Mouse (Mus musculus) embryonic stem cell, embryonic (primary cell): Measurements from ENCODE around the gene Prkcz.

Experiments
- CTCF ChIA-PET, 4 experiments: fragments of 300-600 bp in 2 of 4; fragments of 350-600 bp in 2 of 4; sonication (Branson Sonifier 250); formaldehyde crosslinking; loops; one replicate each; lab custom pipeline; 2022; ENCODE audit warnings: inconsistent platforms in 2 of 4; lab: Charles Lee
- POLR2A ChIA-PET, 4 experiments: fragments of 300-600 bp in 2 of 4; fragments of 350-600 bp in 2 of 4; sonication (Branson Sonifier 250); formaldehyde crosslinking; loops; one replicate each; lab custom pipeline; 2022; ENCODE audit warnings: antibody characterized with exemption in 4 of 4, inconsistent platforms in 1 of 4; lab: Charles Lee

The Prkcz gene

DNA sequence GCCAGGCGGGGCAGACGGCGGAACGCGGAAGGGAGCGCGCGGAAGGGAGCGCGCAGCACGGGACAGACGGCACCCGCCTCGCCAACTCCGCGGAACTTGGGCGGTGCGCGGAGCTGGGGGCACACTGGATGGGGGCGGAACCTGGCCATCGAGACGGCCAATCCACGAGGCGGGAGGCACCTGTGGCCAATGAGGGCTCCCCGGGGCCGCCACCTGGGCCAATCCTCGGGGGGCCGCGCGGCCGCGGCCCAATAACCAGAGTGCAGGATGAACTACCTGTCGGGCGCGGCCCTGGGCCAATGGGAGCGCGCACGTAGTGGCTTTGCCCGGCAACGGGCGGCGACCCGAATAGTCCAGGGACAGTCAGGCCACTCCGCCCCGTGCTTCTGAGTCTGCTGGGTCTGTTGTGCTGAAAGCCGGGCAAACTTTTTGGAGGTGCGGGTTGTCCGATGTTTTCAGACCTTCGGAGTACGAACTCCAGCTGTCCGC, at the start of gene Prkcz:
TSS of gene Prkcz (minus strand) at position 59 of the 489 bp plus-strand sequence.
- CTCF ChIA-PET: interaction anchor here in 3 of 4 experiments (0.6 to 1.2 kb wide), 10 partner anchors 9 to 1300 kb away, joined by 3 to 17 read pairs (median 4); partner anchors contain the start of gene Cfap74 (in 1 of the 3)

DNA sequence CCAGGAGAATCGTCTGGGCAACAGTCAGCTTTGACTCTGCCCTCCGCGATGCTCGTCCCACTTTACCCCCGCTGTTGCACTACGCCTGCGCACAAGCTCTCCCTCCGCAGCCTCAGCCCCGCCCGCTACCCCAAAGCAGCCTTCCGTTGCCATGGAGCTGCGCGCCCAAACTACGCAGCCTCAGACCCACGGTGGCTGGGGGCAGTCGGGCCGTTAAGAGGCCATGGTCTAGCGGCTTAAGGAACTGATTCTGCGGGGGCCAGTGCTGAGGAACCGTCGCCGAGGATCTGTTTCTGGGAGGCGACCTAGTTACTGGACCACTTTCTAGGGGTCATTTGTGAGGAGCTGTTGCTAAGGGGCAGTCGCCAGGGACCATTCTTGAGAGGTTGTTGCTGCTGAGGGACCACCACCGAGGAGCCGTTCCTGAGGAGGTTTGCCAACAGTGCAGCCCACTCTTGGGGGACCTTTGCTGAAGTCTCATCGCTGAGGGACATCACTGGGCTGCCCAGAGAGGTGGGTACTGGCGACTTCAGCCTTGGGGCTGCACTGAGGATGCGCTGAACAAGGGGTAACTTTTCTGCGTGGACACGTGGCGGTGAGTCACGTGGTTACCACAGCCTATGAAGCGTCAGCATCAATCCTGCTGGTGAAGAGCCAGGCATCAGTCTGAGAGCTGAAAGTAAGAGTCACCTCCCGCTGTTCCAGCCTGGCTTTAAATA, 48.1 kb upstream of the Prkcz start, which contains the start of gene Cfap74:
TSS of gene Cfap74 (plus strand) at position 133 of the 719 bp plus-strand sequence.
- CTCF ChIA-PET: interaction anchor here (0.5 to 1.7 kb wide), 11 partner anchors 38 to 1048 kb away, joined by 3 to 13 read pairs (median 5); partner anchors contain the start of genes Faap20 (in 1 of the 4) and Prkcz (in 1 of the 4)
- POLR2A ChIA-PET: interaction anchor here in 3 of 4 experiments (0.5 to 1.2 kb wide), 12 partner anchors 9 to 534 kb away, joined by 3 to 5 read pairs (median 3); partner anchors contain the start of genes Gabrd (in 1 of the 3) and Ube2j2 (in 1 of the 3)

More for the DNA sequence above, at the start of gene Prkcz:
- POLR2A ChIA-PET: interaction anchor here in 3 of 4 experiments (0.7 to 2.8 kb wide), 38 partner anchors 10 to 400 kb away, joined by 3 to 13 read pairs (median 4); partner anchors contain the start of genes Atad3a (in 1 of the 3), Mib2 (in 1 of the 3) and Morn1 (in 1 of the 3)

GRCm38 (mm10) chr4:155408695-155409057, 47.5 kb upstream of the Prkcz start:
- ChIA-PET CTCF (interaction anchor here in 3 of 4 experiments (0.6 to 1.7 kb wide), 9 partner anchors 38 to 1048 kb away, joined by 3 to 12 read pairs (median 5); partner anchors contain the start of gene Faap20 (in 1 of the 3)), POLR2A (interaction anchor here in 3 of 4 experiments (0.6 to 1.2 kb wide), 8 partner anchors 8 to 534 kb away, joined by 3 to 4 read pairs (median 3); partner anchors contain the start of gene Ube2j2 (in 1 of the 3))

- CTCF ChIA-PET: interaction anchor here in 1 of 4 experiments (0.7 kb wide), 1 partner anchor 309 kb away, joined by 3 read pairs; no protein-coding TSS in a partner anchor
- POLR2A ChIA-PET: no interaction called here
Measured at GRCm38 (mm10) chr4:155402489-155402888, 41.3 kb upstream of the Prkcz start.

- CTCF ChIA-PET: no interaction called here
- POLR2A ChIA-PET: interaction anchor here in 2 of 4 experiments (1.0 to 1.4 kb wide), 2 partner anchors 8 to 55 kb away, joined by 3 read pairs; partner anchors contain the start of gene Cfap74 (in 1 of the 2)
Measured at GRCm38 (mm10) chr4:155401121-155401520, 40.0 kb upstream of the Prkcz start.

GRCm38 (mm10) chr4:155398222-155398540, 37.0 kb upstream of the Prkcz start:
- POLR2A ChIA-PET: interaction anchor here in 1 of 4 experiments (1.2 kb wide), 1 partner anchor 11 kb away, joined by 3 read pairs; no protein-coding TSS in a partner anchor

DNA sequence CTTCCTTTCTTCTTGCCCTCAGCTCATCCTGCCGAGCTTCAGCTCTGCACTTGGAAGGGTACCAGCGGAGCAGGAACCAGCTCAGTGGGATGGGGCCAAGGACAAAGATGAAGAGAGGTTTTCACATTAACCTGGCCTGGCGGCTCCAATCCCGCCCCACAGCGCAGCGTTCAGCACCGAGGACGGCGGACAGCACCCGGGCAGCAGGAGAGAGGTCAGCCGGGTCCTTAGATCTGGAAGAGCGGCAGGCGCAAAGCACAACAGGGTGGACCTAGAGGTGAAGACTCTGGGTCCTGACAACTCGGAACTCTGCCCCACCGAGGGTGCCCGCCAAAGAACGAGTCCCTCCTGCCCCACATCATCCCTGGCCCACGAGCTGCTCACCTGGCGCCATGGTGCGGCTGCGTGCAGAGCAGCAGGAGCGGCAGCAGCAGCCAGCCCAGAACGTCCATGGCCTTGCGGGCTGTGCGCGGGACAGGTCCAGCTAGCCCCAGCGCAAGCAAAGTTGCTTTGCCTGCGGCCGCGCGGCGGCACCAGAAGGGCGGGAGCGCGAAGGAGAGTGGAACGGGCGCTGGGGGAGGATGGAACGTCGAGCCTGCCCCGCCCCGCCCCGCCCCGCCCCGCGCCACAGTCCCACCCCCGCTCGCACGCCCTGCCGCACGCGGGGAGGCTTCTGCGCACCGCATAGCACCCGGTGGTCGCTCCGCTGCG, 36.5 kb upstream of the Prkcz start, which contains the start of gene Gabrd:
TSS of gene Gabrd (minus strand) at position 602 of the 711 bp plus-strand sequence.
- POLR2A ChIA-PET: interaction anchor here in 1 of 4 experiments (1.2 kb wide), 1 partner anchor 12 kb away, joined by 3 read pairs; no protein-coding TSS in a partner anchor
- CTCF ChIA-PET: interaction anchor here in 2 of 4 experiments (0.6 to 0.9 kb wide), 2 partner anchors 90 to 1376 kb away, joined by 4 to 8 read pairs; no protein-coding TSS in a partner anchor

More at GRCm38 (mm10) chr4:155398222-155398540, 37.0 kb upstream of the Prkcz start:
- CTCF ChIA-PET: interaction anchor here in 1 of 4 experiments (0.9 kb wide), 1 partner anchor 90 kb away, joined by 4 read pairs; no protein-coding TSS in a partner anchor

DNA sequence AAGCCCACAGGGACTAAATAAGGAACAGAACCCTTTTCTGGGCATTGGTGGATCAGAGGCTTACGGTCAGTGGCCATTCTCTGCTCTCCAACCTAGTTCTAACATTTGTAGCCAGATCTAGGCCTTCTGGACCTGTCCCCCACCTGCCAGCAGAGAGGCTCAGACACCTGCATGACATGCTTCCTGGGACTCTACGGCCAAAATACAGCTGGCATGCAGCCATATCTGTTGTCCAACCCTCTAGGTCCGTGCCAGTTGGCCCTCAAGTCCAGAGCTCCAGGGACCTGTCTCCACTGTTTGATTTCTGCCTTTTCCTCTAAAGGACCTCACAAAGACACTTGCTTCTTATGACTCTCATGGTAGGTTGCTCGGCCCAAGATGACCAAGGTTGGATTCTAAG, 35.6 kb upstream of the Prkcz start:
- CTCF ChIA-PET: interaction anchor here in 1 of 4 experiments (0.6 kb wide), 1 partner anchor 1375 kb away, joined by 8 read pairs; no protein-coding TSS in a partner anchor

GRCm38 (mm10) chr4:155395471-155395870, 34.3 kb upstream of the Prkcz start:
- ChIA-PET POLR2A (interaction anchor here in 2 of 4 experiments (0.8 to 1.5 kb wide), 2 partner anchors 8 to 10 kb away, joined by 3 read pairs; no protein-coding TSS in a partner anchor), CTCF (interaction anchor here in 1 of 4 experiments (0.6 kb wide), 1 partner anchor 181 kb away, joined by 4 read pairs; no protein-coding TSS in a partner anchor)

More for the DNA sequence above, 35.6 kb upstream of the Prkcz start:
- POLR2A ChIA-PET: interaction anchor here in 2 of 4 experiments (1.2 to 1.5 kb wide), 2 partner anchors 9 to 13 kb away, joined by 3 read pairs; no protein-coding TSS in a partner anchor

GRCm38 (mm10) chr4:155387166-155387565, 26.0 kb upstream of the Prkcz start:
- CTCF ChIA-PET: interaction anchor here in 1 of 4 experiments (1.4 kb wide), 1 partner anchor 19 kb away, joined by 4 read pairs; no protein-coding TSS in a partner anchor
- POLR2A ChIA-PET: interaction anchor here in 1 of 4 experiments (0.5 to 1.3 kb wide), 3 partner anchors 13 to 82 kb away, joined by 3 to 4 read pairs (median 3); partner anchors contain the start of gene Tmem52

DNA sequence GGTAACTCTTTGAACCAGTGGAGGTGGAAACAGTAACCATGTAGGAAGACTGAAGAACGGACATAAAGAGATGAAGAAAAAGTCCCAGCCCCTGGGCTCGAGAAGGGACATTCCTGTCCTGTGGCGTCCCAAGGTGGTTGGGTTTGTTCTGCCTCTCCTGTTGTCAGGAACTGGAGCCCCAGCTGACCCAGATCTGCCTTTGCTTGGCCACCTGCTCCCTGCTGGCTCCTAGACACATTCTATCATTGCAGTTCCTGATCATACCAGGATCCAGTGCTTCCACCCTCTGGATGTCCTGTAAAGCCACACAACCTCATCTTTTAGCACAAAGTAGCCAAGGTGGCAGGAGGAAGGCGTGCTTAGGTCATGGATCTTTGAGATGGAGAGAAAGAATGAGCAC, 22.2 kb upstream of the Prkcz start:
- POLR2A ChIA-PET: no interaction called here
- CTCF ChIA-PET: interaction anchor here in 2 of 4 experiments (0.6 to 0.8 kb wide), 3 partner anchors 15 to 215 kb away, joined by 3 read pairs; no protein-coding TSS in a partner anchor

DNA sequence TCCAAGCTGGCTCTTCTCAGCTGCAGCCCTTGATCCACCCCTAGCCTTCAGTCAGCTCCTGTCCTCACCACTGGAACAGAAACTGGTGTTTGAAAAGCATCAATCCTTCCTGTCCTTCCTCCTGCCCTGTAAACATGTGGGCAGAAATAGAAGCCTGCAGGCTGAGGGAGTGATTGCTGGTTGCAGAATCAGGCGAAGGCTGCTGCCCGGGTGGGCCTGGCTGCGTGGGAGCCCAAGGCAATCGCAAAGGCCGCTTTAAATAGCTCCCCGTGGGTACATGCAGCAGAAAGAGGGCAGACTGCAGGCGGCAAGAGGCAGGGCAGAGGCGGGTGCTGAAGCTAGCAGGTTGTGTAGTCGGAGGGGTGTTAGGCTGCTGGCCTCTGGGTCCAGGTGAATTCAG, 21.6 kb upstream of the Prkcz start:
- ChIA-PET CTCF (interaction anchor here in 1 of 4 experiments (0.8 kb wide), 1 partner anchor 14 kb away, joined by 3 read pairs; no protein-coding TSS in a partner anchor), POLR2A (interaction anchor here in 2 of 4 experiments (0.9 to 1.3 kb wide), 2 partner anchors 11 to 29 kb away, joined by 3 to 4 read pairs; no protein-coding TSS in a partner anchor)

GRCm38 (mm10) chr4:155381974-155382373, 20.8 kb upstream of the Prkcz start:
- ChIA-PET CTCF (interaction anchor here in 1 of 4 experiments (0.5 kb wide), 1 partner anchor 102 kb away, joined by 3 read pairs; no protein-coding TSS in a partner anchor), POLR2A (interaction anchor here in 2 of 4 experiments (0.9 to 1.3 kb wide), 2 partner anchors 10 to 30 kb away, joined by 3 to 4 read pairs; no protein-coding TSS in a partner anchor)

GRCm38 (mm10) chr4:155371797-155372735, 10.9 kb upstream of the Prkcz start:
- POLR2A ChIA-PET: interaction anchor here in 2 of 4 experiments (0.8 to 3.1 kb wide), 4 partner anchors 10 to 80 kb away, joined by 3 to 13 read pairs (median 4); partner anchors contain the start of gene Prkcz (in 2 of the 2)
- CTCF ChIA-PET: interaction anchor here in 2 of 4 experiments (0.5 to 1.3 kb wide), 3 partner anchors 9 to 37 kb away, joined by 3 to 5 read pairs (median 3); partner anchors contain the start of gene Cfap74 (in 1 of the 2)
